Mouse (Mus musculus) T-helper 17 cell (primary cell): ENCODE data around the gene Hkdc1.

Experiments used
- in situ Hi-C, 2 experiments: fragments of 300-600 bp; cut with MboI, MseI; formaldehyde crosslinking; loops; 1 replicate in 1 of 2; 2 replicates in 1 of 2; pipeline ENCODE4 v1.15.1; 2025; ENCODE audit warnings: high pct_unique_total_duplicates in 2 of 2

The Hkdc1 gene

GRCm38 (mm10) chr10:62383011-62383410, 39.3 kb downstream of the Hkdc1 start:
- in situ Hi-C loops = loop anchor here in 1 of 2 experiments (10.0 kb wide), 1 partner anchor 188 kb away; no protein-coding TSS in a partner anchor

- in situ Hi-C loops = loop anchor here in 1 of 2 experiments (10.0 kb wide), 1 partner anchor 186 kb away; no protein-coding TSS in a partner anchor
These were observed 41.4 kb downstream of the Hkdc1 start for GRCm38 (mm10) chr10:62380936-62381335.

- in situ Hi-C loops = loop anchor here in 1 of 2 experiments (10.0 kb wide), 1 partner anchor 185 kb away; no protein-coding TSS in a partner anchor
These were observed 42.5 kb downstream of the Hkdc1 start, which contains the start of gene Hk1 for GRCm38 (mm10) chr10:62379808-62380207. Gene Hk1, minus strand, starts transcription at chr10:62379908.

GRCm38 (mm10) chr10:62358827-62359226, 63.5 kb downstream of the Hkdc1 start:
- in situ Hi-C loops = no loop called here

GRCm38 (mm10) chr10:62356105-62356730, 66.1 kb downstream of the Hkdc1 start:
- in situ Hi-C loops = no loop called here

GRCm38 (mm10) chr10:62345147-62345546, 77.1 kb downstream of the Hkdc1 start:
- in situ Hi-C loops = loop anchor here in 1 of 2 experiments (25.0 kb wide), 1 partner anchor 658 kb away; the partner anchor contains the start of genes Sar1a and Tysnd1

GRCm38 (mm10) chr10:62344004-62344752, 78.1 kb downstream of the Hkdc1 start:
- in situ Hi-C loops = loop anchor here (5.0 to 25.0 kb wide), 2 partner anchors 228 to 657 kb away; partner anchors contain the start of genes Sar1a (in 1 of the 2) and Tysnd1 (in 1 of the 2)

GRCm38 (mm10) chr10:62342512-62342911, 79.8 kb downstream of the Hkdc1 start:
- in situ Hi-C loops = loop anchor here (5.0 to 25.0 kb wide), 2 partner anchors 230 to 655 kb away; partner anchors contain the start of genes Sar1a (in 1 of the 2) and Tysnd1 (in 1 of the 2)

- in situ Hi-C loops = loop anchor here (5.0 to 25.0 kb wide), 2 partner anchors 230 to 655 kb away; partner anchors contain the start of genes Sar1a (in 1 of the 2) and Tysnd1 (in 1 of the 2)
These were observed 80.3 kb downstream of the Hkdc1 start for GRCm38 (mm10) chr10:62341956-62342355.

GRCm38 (mm10) chr10:62340991-62341390, 81.3 kb downstream of the Hkdc1 start:
- in situ Hi-C loops = loop anchor here (5.0 to 25.0 kb wide), 2 partner anchors 231 to 654 kb away; partner anchors contain the start of genes Sar1a (in 1 of the 2) and Tysnd1 (in 1 of the 2)

- in situ Hi-C loops = loop anchor here (5.0 to 25.0 kb wide), 2 partner anchors 232 to 653 kb away; partner anchors contain the start of genes Sar1a (in 1 of the 2) and Tysnd1 (in 1 of the 2)
These were observed 82.1 kb downstream of the Hkdc1 start for GRCm38 (mm10) chr10:62340095-62340731.

- in situ Hi-C loops = loop anchor here (5.0 to 25.0 kb wide), 3 partner anchors 218 to 652 kb away; partner anchors contain the start of genes Sar1a (in 1 of the 2) and Tysnd1 (in 1 of the 2)
These were observed 82.8 kb downstream of the Hkdc1 start for GRCm38 (mm10) chr10:62339211-62340094.

GRCm38 (mm10) chr10:62338626-62339025, 83.7 kb downstream of the Hkdc1 start:
- in situ Hi-C loops = loop anchor here in 1 of 2 experiments (5.0 to 25.0 kb wide), 2 partner anchors 219 to 651 kb away; partner anchors contain the start of genes Sar1a and Tysnd1

GRCm38 (mm10) chr10:62338176-62338575, 84.1 kb downstream of the Hkdc1 start:
- in situ Hi-C loops = loop anchor here in 1 of 2 experiments (5.0 to 25.0 kb wide), 2 partner anchors 219 to 651 kb away; partner anchors contain the start of genes Sar1a and Tysnd1

- in situ Hi-C loops = loop anchor here in 1 of 2 experiments (5.0 to 25.0 kb wide), 2 partner anchors 220 to 650 kb away; partner anchors contain the start of genes Sar1a and Tysnd1
These were observed 85.4 kb downstream of the Hkdc1 start for GRCm38 (mm10) chr10:62336601-62337578.

- in situ Hi-C loops = loop anchor here in 1 of 2 experiments (5.0 to 25.0 kb wide), 2 partner anchors 222 to 648 kb away; partner anchors contain the start of genes Sar1a and Tysnd1
These were observed 86.9 kb downstream of the Hkdc1 start for GRCm38 (mm10) chr10:62335423-62335776.

- in situ Hi-C loops = loop anchor here in 1 of 2 experiments (5.0 to 25.0 kb wide), 2 partner anchors 222 to 648 kb away; partner anchors contain the start of genes Sar1a and Tysnd1
These were observed 87.4 kb downstream of the Hkdc1 start for GRCm38 (mm10) chr10:62334686-62335422.
